Mouse (Mus musculus): ENCODE results near the gene Gm1604a. TPM values are rescaled to one million over a fixed set of nuclear protein-coding genes. Genes with fewer than 3 reads are reported as not detected.
"Not testable (repeated sequence)": the region's sequence is repeated elsewhere in the genome, so short reads cannot be mapped to it uniquely, and the experiment has no call there.

Gm1604a gene
- polyA plus RNA-seq, 1 experiment from 2014 or later = not detected

DNA sequence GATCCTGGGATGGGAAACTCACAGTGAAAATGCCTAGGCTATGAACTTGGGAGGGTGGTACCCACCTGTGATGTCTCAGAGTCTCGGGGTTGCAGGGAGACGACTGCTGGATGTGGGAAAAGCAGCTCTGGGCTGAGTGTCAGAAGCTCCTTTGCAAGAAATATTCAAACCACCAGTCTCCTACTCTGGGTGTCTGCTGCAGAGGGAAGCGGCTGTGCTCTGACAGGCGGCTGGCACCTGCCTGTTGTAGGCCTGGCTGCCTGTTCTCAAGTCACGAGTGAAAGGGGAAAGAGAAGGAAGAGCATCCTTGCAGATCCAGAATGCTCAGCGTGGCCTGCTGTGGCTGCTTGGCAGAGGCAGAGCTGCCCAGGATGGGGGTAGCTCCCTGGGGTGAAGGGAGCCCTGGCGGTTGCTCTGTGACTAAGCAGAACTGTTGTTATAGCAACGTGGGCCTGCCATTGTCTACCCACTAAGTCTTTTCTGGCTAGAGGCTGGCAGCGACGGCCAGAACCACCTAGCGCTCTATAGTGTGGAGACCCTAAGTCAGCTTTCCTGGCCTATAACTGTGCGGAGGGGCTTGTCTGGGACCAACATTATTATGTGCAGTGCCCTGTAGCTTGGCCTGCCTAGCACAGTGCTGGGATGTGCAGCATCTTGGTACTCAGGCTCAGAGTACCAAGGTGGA lies 72.6 kb downstream of the Gm1604a start:
- H3K9me3 ChIP-seq (ENCODE audit: control insufficient read depth, low read length); ATAC-seq; H3K36me3 ChIP-seq (ENCODE audit: control insufficient read depth, insufficient read depth, low read length); H3K4me3 ChIP-seq (ENCODE audit: low read length); H3K27ac ChIP-seq (ENCODE audit: low read length); H3K9ac ChIP-seq (ENCODE audit: low read depth, low read length); H3K4me1 ChIP-seq (ENCODE audit: control insufficient read depth, insufficient read depth, low read length); H3K4me2 ChIP-seq (ENCODE audit: low read depth, low read length); H3K27me3 ChIP-seq (replicated peaks; ENCODE audit: control insufficient read depth, insufficient read depth, low read length): not testable (repeated sequence)
- WGBS = no CpG with 5 or more reads among the region's 12 CpGs

DNA sequence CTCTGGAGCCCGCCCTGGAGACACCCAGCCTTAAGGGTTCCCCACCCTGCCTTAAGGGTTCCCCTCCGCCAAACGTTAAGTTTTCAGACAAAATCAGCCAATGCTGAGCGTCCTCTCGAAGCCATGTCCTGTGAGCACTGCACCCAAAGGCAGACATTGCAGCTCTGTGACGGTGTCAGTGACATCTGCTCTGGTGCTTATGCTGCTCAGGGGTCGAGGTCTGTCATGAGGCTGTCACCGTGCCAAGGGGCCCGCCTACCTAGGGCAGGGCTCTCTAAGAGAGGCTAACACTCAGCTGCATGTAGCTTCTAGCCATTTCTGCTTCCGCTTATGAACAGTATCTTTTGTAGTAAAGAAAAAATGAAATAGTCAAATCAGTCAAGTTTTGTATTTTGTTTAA lies 73.7 kb downstream of the Gm1604a start:
- H3K4me3 ChIP-seq (ENCODE audit: low read length); ATAC-seq; H3K36me3 ChIP-seq (ENCODE audit: control insufficient read depth, insufficient read depth, low read length); H3K4me1 ChIP-seq (ENCODE audit: control insufficient read depth, insufficient read depth, low read length); H3K9me3 ChIP-seq (ENCODE audit: control insufficient read depth, low read length); H3K9ac ChIP-seq (ENCODE audit: low read depth, low read length); H3K4me2 ChIP-seq (ENCODE audit: low read depth, low read length); H3K27me3 ChIP-seq (replicated peaks; ENCODE audit: control insufficient read depth, insufficient read depth, low read length); H3K27ac ChIP-seq (ENCODE audit: low read length): not testable (repeated sequence)
- 73% methylated on average over 5 of the region's 10 CpGs for WGBS

DNA sequence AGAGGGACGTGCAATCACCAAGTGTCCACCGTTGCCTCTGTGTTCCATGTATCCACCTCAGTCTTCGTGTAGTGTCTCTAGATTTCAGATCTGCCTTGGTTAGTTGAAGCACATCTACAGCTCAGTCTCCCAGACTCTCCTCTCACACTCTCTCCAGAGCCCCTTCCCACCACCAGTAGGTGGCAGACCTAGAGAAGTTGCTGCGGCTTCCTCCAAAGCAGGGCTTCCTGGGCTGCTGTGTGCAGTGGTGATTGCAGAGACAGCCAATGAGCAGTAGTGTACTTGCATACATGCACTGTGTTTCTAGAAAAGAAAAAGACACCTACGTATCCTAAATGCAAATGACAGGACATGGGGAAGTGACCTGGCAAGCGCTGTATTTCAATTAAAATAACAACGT lies 77.6 kb downstream of the Gm1604a start:
- H3K27me3 ChIP-seq (replicated peaks; ENCODE audit: control insufficient read depth, insufficient read depth, low read length); H3K4me1 ChIP-seq (ENCODE audit: control insufficient read depth, insufficient read depth, low read length); H3K36me3 ChIP-seq (ENCODE audit: control insufficient read depth, insufficient read depth, low read length); H3K9me3 ChIP-seq (ENCODE audit: control insufficient read depth, low read length); H3K4me3 ChIP-seq (ENCODE audit: low read length); ATAC-seq; H3K9ac ChIP-seq (ENCODE audit: low read depth, low read length); H3K27ac ChIP-seq (ENCODE audit: low read length); H3K4me2 ChIP-seq (ENCODE audit: low read depth, low read length): not testable (repeated sequence)
- WGBS = no CpG with 5 or more reads among the region's 7 CpGs

DNA sequence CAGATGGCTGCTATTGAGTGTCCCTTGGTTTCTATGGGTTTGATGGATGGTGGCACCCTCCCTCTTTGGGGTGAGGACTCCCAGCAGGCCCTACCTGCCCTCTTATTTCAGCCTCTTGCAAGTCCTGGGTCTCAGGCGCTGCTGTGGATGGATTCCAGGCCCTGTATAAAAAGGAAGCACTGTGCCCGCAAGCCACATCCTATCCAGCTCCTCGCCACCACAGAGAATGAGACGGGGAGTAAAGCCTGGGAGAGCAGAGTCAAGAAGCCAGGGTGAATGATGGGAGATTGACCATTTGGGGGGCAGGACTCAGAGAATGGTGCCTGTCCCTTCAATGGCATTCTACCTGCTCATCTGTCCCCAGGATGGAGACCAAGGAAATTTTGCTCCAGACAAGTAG lies 86.3 kb downstream of the Gm1604a start:
- not testable (repeated sequence) for H3K9ac ChIP-seq (ENCODE audit: low read depth, low read length); ATAC-seq; H3K4me3 ChIP-seq (ENCODE audit: low read length); H3K9me3 ChIP-seq (ENCODE audit: control insufficient read depth, low read length); H3K27ac ChIP-seq (ENCODE audit: low read length); H3K27me3 ChIP-seq (replicated peaks; ENCODE audit: control insufficient read depth, insufficient read depth, low read length); H3K4me1 ChIP-seq (ENCODE audit: control insufficient read depth, insufficient read depth, low read length); H3K4me2 ChIP-seq (ENCODE audit: low read depth, low read length); H3K36me3 ChIP-seq (ENCODE audit: control insufficient read depth, insufficient read depth, low read length)
- 83% methylated on average over 2 of the region's 4 CpGs for WGBS

DNA sequence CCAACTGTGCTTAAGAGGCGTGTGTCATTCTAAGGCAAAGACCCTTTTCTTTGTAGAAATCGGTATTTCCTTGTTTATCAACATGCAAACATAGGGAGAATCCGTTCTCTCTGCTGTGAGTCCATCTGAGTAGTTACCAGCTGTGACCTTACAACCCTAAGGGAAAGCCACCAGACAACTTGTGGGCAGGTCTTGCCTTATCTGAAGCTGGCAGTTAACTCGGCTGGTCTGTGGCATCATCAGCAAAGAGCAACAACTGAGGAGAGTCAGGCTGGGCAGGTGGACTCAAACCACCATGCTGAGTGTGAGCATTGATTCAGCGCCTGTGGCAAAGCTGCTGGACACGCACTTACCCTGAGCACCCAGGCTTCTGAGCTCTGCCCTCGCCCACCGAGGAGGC lies 90.9 kb downstream of the Gm1604a start:
- ATAC-seq; H3K4me1 ChIP-seq (ENCODE audit: control insufficient read depth, insufficient read depth, low read length); H3K4me3 ChIP-seq (ENCODE audit: low read length); H3K9me3 ChIP-seq (ENCODE audit: control insufficient read depth, low read length); H3K36me3 ChIP-seq (ENCODE audit: control insufficient read depth, insufficient read depth, low read length); H3K4me2 ChIP-seq (ENCODE audit: low read depth, low read length); H3K9ac ChIP-seq (ENCODE audit: low read depth, low read length); H3K27ac ChIP-seq (ENCODE audit: low read length); H3K27me3 ChIP-seq (replicated peaks; ENCODE audit: control insufficient read depth, insufficient read depth, low read length): not testable (repeated sequence)
- WGBS = 78% methylated on average over 6 of the region's 8 CpGs

DNA sequence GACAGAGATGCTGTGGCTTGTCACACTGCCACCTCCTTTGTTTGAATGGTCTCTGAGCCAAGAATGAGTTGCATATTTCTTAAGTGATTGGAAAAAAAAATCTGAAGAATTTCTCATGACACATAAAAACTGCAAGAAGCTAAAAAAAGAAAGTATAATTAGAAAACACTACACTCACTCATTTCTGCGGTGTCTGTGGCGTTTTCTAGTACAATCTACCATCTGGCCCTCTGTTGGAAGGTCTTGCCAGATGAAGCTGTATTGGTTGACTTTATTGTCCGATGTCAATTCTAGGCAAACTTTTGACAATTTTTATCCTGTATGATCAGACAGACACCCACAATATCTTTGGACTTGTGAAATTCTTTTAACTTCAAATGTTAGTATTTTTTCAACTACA lies 95.5 kb downstream of the Gm1604a start:
- H3K9me3 ChIP-seq (ENCODE audit: control insufficient read depth, low read length); H3K36me3 ChIP-seq (ENCODE audit: control insufficient read depth, insufficient read depth, low read length); H3K4me1 ChIP-seq (ENCODE audit: control insufficient read depth, insufficient read depth, low read length); H3K4me2 ChIP-seq (ENCODE audit: low read depth, low read length); H3K27ac ChIP-seq (ENCODE audit: low read length); H3K4me3 ChIP-seq (ENCODE audit: low read length); H3K9ac ChIP-seq (ENCODE audit: low read depth, low read length); H3K27me3 ChIP-seq (replicated peaks; ENCODE audit: control insufficient read depth, insufficient read depth, low read length); ATAC-seq: not testable (repeated sequence)
- 82% methylated on average over 3 of the region's 3 CpGs for WGBS

DNA sequence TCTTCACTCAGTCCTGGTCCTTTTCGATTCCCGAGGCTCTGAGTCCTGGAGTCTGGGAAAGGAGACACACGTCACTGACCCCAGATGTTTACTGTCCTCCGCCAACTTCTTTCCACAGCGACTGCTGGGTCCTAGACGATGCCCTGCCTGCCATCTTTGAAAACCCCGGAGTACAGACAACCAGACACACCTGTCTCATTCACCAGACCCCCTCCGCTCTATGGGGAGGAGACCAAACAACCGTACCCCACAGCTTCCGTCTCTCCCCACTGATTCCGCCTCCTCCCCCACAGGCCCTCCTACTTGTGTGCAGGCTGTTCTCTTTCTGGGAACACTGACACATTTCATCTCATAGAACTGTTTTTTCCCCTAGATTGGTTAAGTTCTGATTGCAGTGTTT lies 97.2 kb downstream of the Gm1604a start:
- WGBS = 48% methylated on average over 11 of the region's 11 CpGs
- H3K4me3 ChIP-seq (ENCODE audit: low read length); H3K27me3 ChIP-seq (replicated peaks; ENCODE audit: control insufficient read depth, insufficient read depth, low read length); H3K27ac ChIP-seq (ENCODE audit: low read length); H3K9me3 ChIP-seq (ENCODE audit: control insufficient read depth, low read length); H3K9ac ChIP-seq (ENCODE audit: low read depth, low read length); H3K4me1 ChIP-seq (ENCODE audit: control insufficient read depth, insufficient read depth, low read length); ATAC-seq; H3K36me3 ChIP-seq (ENCODE audit: control insufficient read depth, insufficient read depth, low read length); H3K4me2 ChIP-seq (ENCODE audit: low read depth, low read length): not testable (repeated sequence)

DNA sequence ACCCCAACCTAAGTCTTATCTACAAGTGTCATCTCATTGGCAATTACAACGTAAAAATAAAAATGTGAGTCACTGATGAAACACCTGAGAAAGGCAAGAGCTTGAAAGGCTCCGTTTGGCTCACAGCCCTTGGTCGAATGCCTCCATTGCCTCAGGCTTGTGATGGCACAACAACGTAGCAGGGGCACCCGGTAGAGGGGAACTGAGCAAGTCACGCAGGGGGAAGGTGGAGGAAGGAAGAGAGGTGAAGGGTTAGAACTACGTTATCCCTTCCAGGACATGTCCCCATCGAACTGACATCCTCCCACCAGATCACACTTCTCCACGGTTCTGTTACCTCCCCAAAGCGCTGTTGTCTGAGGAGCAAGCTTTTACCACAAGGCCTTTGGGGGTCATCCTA lies 101.1 kb downstream of the Gm1604a start:
- not testable (repeated sequence) for H3K4me1 ChIP-seq (ENCODE audit: control insufficient read depth, insufficient read depth, low read length); H3K4me3 ChIP-seq (ENCODE audit: low read length); H3K36me3 ChIP-seq (ENCODE audit: control insufficient read depth, insufficient read depth, low read length); H3K9ac ChIP-seq (ENCODE audit: low read depth, low read length); H3K9me3 ChIP-seq (ENCODE audit: control insufficient read depth, low read length); H3K4me2 ChIP-seq (ENCODE audit: low read depth, low read length); ATAC-seq; H3K27me3 ChIP-seq (replicated peaks; ENCODE audit: control insufficient read depth, insufficient read depth, low read length); H3K27ac ChIP-seq (ENCODE audit: low read length)
- 73% methylated on average over 7 of the region's 10 CpGs for WGBS

DNA sequence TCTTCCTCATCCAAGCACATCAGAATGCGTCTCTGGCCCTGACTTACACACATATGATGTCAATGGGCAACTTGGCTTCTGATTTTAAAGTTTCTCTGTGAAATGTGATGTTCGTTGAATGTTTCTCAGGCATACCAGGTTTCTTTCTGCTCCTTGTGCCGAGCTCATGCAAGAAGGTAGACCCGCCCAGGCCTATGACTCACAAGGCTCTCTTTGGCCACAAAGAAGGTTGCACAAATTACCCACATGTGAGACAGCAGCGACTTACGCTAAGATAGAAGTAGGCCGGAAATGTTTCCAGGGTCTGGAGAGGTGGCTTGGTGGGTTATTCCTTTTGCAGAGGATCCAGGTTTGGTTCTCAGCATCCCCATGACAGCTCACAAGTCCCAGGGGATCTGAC lies 108.6 kb downstream of the Gm1604a start:
- H3K27ac ChIP-seq (ENCODE audit: low read length); H3K4me1 ChIP-seq (ENCODE audit: control insufficient read depth, insufficient read depth, low read length); ATAC-seq; H3K27me3 ChIP-seq (replicated peaks; ENCODE audit: control insufficient read depth, insufficient read depth, low read length); H3K4me3 ChIP-seq (ENCODE audit: low read length); H3K9me3 ChIP-seq (ENCODE audit: control insufficient read depth, low read length); H3K4me2 ChIP-seq (ENCODE audit: low read depth, low read length); H3K9ac ChIP-seq (ENCODE audit: low read depth, low read length); H3K36me3 ChIP-seq (ENCODE audit: control insufficient read depth, insufficient read depth, low read length): not testable (repeated sequence)
- whole genome bisulfite sequencing = no CpG with 5 or more reads among the region's 7 CpGs

DNA sequence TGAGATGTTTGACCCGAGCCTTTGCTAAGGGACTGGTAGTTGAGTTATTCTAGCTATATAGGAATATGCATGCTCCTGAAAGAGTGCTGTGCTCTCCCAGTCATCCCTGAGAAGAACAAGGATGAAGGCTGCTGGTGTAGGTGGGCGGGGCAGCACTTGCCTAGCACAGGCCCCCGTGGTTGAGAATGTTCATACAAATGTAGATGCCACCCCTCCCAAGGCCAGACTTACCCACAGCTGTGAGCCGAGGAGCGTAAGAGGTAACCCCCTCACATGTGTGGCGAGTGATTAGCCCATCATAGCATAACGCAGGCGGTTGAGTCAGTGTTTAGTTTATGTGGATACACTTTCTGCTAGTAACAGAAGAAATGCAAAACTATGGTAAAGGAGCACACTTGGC lies 109.9 kb downstream of the Gm1604a start:
- H3K4me1 ChIP-seq (ENCODE audit: control insufficient read depth, insufficient read depth, low read length); H3K27me3 ChIP-seq (replicated peaks; ENCODE audit: control insufficient read depth, insufficient read depth, low read length); H3K9me3 ChIP-seq (ENCODE audit: control insufficient read depth, low read length); H3K4me3 ChIP-seq (ENCODE audit: low read length); H3K9ac ChIP-seq (ENCODE audit: low read depth, low read length); H3K27ac ChIP-seq (ENCODE audit: low read length); H3K36me3 ChIP-seq (ENCODE audit: control insufficient read depth, insufficient read depth, low read length); H3K4me2 ChIP-seq (ENCODE audit: low read depth, low read length); ATAC-seq: not testable (repeated sequence)
- 88% methylated on average over 7 of the region's 8 CpGs for WGBS
